Mouse (Mus musculus) heart, postnatal 0 days (tissue): ENCODE measurements around the gene Ppt2.

Source experiments
- CTCF ChIP-seq: IDR thresholded peaks from 2 replicates; pipeline ENCODE4 v1.5.1; 2016; ENCODE audit warnings: antibody characterized with exemption, control low read depth, low read depth
- EP300 ChIP-seq: IDR thresholded peaks from 2 replicates; pipeline ENCODE4 v1.6.1; 2016; ENCODE audit warnings: antibody characterized with exemption, low read depth

GRCm38 (mm10) chr17:34593752-34594525 is 34.4 kb downstream of the Ppt2 start:
- no peak for TF ChIP-seq CTCF
- TF ChIP-seq EP300 = no peak
